Mouse (Mus musculus) left cerebral cortex, postnatal 36 days (tissue): ENCODE measurements at regions not wholly inside any gene's neighbourhood (a gene's known extent, or its start where the extent isn't known, plus 50 kb on each side); places are given as distances from the start of the nearest gene placed in this dataset.

Source experiments
- DNase-seq, 2 experiments: peaks; one replicate each; pipeline ENCODE4 v3.0.0; 2021 to 2022; ENCODE audit warnings: low spot score in 2 of 2, mixed read lengths in 1 of 2
- intact Hi-C: fragments of 180-260 bp; cut with DNase I; formaldehyde crosslinking; loops from one replicate; pipeline ENCODE4 v1.15.1; 2025

GRCm38 (mm10) chr3:46583351-46583750 lies 135.3 kb upstream of the Pabpc4l start:
- peak in 1 of 2 experiments; percentile 7 for DNase-seq
- intact Hi-C loops, result no loop called here

- no peak for DNase-seq
- intact Hi-C loops, result no loop called here
Measured at GRCm38 (mm10) chr3:46566636-46567235, 118.7 kb upstream of the Pabpc4l start.

GRCm38 (mm10) chr3:46553590-46553989 lies 105.6 kb upstream of the Pabpc4l start:
- no peak for DNase-seq
- intact Hi-C loops, result no loop called here

- intact Hi-C loops, result no loop called here
- no peak for DNase-seq
Measured at GRCm38 (mm10) chr3:46538660-46539059, 90.6 kb upstream of the Pabpc4l start.

GRCm38 (mm10) chr3:46511157-46511556 lies 63.1 kb upstream of the Pabpc4l start:
- intact Hi-C loops, result no loop called here
- DNase-seq, result no peak

GRCm38 (mm10) chr3:46503713-46504112 lies 55.7 kb upstream of the Pabpc4l start:
- intact Hi-C loops, result no loop called here
- DNase-seq, result no peak
